Mouse (Mus musculus) cerebellum, adult 11 months (tissue): Measurements from ENCODE around the gene Smbd1.

ENCODE experiments used
- DNase-seq: peaks from one replicate; pipeline ENCODE4 v3.0.0; 2022

Smbd1 gene

DNA sequence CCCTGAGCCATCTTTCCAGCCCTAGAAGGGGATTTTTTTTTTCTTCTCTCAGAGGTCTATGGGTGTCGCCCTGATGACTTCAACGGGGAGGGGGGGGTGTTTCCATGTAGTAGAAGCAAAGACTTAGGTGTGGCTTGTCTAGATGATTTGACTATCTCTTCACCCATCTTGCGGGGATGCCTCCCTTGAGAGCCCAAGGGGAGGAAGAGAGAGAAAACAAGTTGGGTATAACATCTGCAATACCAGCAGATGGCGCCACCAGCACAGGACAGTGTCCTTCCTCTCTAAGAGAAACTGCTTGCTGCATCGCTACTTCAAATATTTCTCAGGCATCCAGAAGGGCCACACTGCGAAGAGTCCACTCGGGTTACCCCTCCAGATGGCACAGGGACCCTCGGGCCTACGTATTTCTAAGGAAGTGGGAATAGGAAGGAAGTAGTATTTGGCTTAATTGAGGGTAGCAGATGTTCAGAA is 2.6 kb upstream of the Smbd1 start:
- peak; percentile 60 for DNase-seq

DNA sequence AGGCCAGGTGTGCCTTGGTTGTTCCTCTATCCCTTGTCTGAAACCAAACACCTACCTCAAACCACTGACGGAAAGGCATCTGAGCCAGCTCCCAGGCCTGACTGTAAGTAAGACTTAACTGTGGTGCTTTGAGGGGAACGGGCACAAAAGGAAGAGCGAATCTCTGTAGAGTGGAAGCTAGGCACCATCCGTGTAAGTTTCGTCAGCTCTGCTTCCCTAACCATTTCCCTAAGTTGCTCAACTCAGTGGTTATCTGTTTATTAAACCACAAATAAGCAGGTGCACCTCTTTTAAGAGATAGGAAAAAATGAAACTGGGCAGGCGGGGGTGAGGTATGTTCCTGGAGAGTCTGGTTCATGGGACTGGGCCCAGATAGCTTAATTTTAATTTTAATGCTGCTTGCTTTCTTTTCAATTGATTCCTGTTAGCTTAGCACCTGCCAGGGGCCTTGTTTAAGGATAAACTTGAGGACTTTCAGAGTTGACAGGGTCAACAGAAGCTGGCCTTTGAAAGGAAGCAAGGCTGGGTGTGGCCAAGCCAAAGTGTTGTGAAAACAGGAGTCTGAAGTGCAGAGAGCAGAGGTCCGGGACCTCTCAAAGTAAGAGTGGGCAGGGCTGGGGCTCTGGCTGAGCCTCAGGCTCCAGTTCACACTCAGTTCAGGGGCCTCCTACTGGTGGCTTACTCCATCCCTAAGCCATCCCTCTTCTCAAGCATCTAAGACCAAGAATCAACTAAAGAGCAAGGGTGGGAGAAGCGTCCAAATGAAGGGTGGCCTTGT is 2.7 kb downstream of the Smbd1 start:
- DNase-seq: no peak

DNA sequence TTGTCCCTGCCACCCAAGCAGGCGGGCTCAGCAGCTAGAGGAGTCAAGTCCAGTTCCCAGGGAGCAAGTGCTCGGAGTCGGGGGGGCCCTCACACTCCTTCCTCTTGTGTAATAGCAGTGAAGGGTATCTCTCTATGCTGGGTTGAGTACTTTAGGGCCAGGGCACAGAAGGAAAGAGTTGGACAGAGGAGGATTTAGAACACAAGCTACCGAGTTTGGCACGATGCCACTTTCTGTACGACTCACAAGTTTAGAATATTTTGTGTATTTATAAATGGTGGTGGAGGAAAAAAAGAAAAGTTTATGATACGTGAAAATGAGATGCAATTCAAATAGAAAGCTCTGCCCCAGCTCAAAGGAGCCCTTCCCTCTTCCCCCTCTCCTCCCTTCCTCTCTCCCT is 5.1 kb downstream of the Smbd1 start:
- no peak for DNase-seq

DNA sequence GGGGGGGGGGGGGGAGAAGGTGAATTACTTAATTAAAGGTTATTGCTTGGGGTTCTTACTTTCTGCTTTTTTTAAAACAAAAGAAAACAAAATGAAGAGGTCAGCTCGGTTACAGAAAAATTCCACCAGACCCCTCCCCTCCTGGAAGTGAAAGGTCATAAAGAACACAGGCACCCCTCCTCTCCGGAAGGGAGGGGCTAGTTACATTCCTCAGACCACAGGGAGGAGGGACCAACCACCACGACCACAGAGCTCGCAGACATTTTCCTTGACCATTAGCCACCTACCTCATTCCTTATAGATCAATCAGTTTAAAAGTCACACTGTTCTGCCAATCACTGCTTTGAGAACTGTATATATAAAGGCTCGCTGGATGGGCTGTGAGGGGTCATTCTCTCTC is 6.4 kb downstream of the Smbd1 start:
- no peak for DNase-seq

DNA sequence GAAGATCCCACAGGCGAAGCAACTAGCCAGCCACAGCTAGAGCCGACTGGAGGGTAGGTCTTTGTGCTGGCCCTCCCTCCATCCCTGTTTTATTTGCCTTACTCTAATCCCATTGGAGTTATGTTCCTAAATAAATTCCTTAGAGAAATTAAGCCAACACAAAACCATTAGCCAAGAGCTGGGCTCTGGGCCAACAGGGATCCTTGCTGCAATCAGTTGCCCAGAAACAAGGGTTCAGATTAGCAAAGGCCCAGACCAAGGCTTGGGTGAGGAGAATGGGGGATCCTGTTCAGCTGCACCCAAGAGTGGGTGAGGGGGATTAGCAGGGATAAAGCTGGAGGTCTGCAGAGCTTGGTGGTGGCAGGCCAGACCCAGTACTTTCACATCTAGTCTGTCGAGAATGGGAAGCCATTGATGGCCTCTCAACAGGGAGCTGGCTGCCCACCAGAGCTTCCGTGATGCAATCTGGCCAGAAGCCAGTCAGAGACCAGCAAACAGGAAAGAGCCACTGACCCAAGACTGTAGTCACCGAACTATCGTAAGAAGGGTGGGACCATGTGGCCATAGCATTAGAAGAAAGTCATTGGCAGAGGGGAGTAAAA is 6.9 kb downstream of the Smbd1 start:
- peak; percentile 40 for DNase-seq

DNA sequence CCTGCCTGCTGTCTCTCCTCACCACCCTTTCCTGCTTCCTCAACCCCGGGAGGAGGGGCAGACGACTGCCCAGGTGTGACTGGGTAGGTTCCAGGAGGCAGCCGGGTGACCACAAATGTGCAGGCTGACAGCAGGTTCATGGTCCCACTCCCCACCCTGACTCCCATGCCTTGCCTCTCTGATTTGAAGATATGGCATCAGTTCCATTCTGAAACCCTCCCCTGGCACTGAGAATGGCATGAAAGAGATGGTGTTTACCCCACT is 12.9 kb downstream of the Smbd1 start, which contains the start of gene Muc20:
Gene Muc20, minus strand, starts transcription at position 10 of the 264 bp plus-strand sequence.
- DNase-seq: no peak

DNA sequence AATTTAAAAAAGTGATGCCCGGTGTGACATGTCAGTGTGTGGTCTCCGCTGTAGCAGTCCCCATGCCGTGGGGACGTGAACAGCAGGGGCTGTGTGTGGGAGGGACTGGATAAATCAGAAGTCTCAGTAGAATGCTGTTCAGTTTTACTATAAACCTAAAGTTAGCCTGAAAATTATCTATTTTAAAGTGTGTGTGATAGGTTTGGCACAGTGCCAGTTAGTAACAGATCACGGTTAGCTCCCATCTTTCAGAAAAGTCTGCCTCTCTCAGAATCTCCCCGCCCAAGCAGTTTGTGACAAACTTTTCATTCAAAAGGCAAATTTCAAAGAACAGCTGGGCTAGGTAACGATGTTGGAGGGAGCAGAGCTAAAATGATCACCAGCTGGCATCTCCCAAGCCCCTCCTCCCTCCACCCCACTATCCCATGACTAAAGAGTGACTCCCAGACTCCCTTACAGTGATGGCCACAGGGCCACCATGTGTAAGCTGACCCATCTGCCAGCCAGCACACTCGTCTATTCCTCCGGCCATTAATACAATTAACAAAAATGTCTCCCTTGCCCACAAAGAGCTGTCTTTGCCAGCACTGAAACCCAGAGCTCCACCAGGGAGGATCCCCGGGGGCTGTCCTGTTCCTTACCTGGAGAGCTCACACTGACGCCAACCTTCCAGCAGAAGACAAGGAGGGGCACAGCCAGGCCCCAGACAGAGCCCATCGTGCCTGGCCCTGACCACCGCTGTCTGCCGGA is 13.4 kb downstream of the Smbd1 start:
- no peak for DNase-seq

DNA sequence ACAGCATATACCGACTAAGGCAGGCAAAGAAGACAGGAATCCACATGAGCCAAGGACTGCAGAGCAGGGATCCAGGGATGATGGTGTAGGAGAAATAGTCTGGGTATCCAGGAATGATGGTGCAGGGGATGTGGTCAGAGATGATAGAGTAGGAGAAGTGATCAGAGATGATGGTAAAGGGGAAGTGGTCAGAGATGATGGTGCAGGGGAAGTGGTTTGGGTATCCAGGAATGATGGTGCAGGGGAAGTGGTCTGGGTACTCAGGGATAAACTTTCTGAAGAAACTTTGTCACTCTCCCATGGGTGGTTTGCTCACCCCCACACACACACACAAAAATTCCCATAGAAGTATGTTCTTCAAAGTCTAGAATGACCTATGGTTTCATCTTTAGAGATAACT is 15.1 kb downstream of the Smbd1 start:
- no peak for DNase-seq

DNA sequence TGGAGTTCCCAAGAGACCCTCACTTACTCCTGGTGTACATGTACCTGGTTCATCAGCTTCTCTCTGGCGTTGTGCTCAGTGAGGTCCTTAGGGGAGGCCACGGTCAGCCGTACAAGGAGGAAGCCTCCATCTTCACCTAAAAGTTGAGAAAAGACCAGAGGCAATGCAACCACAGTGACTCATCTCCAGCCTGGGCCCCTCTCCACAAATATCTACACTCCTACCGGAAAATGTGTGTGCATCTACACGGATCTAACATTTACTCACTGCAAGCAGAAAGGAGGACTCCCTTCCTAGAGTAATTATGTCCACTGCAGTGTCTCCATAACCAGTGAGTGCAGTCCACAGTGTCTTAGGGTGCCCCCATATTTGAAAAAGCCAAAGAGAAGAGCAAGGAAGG is 20.2 kb downstream of the Smbd1 start:
- no peak for DNase-seq

DNA sequence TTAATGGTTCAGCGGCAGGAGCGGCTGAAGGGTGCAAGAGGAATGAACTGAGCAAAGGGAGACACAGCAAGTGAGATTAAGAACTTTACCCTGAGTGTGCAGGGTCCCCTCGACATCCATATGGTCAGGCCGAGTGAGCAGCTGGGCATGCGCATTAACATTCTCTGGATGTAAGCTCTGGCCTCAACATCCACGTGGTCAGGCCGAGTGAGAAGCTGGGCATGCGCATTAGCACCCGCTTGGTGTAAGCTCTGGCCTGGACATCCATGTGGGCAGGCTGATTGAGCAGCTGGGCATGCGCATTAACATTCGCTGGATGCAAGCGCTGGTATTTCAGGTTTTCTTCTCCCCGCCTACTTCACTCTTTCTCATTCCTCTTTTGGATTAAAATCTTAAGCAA is 25.4 kb downstream of the Smbd1 start:
- DNase-seq: no peak

DNA sequence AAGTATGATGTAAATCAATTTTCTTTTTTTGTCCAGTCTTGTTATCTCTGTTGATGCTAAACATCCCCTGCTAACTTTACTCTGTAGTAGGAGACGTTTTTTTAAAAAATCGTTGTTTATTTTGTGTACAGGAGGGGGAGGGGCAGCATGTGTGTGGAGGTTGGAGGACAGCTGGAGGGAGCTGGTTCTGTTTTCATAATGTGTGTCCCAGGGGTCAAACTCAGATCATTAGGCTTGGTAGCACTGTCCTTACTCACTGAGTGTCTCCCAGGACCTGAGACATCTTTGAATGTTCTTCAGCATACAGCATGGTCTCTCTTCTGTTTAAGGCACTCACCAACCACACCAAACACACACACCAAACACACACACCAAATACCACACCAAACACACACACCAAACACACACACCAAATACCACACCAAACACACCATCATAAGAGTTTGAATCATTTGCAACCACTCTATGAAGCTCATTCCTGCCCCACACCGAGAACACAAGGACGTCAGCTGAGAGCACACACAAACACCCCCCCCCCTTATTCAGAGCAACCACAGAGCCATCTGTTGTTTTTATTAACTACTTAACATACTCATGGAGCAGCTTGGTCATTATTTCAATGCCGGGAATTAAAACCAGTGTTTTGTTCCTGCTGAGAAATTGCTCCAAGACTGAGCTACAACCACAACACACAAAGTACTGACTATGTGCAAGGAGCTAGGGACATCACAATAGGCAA is 26.8 kb downstream of the Smbd1 start:
- DNase-seq: no peak

DNA sequence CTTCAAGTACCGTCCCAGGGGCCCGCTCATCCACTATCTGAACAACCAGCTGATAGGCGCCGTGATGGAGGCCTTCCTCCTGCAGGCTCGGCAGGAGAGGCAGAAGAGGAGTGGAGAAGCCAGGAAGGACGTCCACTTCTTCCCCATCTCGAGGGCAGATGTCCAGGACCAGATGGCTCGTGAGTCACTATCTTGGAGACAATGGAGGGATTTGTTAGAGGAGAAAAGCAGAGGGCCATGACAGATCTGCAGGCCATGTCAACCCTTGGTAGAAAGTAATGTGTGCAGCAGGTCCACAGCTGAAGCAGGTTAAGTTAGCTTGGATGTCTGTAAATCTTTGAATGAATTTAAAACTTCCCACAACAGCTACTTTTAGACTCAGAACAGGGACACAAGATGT is 31.3 kb downstream of the Smbd1 start:
- DNase-seq: peak; percentile 2

DNA sequence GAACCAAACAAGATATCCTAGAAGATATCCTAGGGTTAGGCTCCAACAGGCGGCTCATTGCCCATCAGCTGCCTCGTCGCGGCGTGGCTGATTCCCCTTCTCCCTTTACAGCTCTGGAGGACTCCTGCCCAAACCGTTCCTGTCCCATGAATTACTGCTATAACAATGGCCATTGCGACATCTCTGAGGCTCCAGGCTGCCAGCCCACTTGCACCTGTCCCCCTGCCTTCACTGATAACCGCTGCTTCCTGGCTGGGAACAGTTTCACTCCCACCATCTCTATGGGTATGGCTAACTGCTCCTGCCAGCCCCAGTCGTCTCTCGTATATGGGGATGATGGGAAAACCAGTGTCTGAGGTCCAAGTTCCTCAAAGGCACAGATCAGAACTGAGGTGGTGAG is 33.6 kb downstream of the Smbd1 start:
- DNase-seq: no peak

DNA sequence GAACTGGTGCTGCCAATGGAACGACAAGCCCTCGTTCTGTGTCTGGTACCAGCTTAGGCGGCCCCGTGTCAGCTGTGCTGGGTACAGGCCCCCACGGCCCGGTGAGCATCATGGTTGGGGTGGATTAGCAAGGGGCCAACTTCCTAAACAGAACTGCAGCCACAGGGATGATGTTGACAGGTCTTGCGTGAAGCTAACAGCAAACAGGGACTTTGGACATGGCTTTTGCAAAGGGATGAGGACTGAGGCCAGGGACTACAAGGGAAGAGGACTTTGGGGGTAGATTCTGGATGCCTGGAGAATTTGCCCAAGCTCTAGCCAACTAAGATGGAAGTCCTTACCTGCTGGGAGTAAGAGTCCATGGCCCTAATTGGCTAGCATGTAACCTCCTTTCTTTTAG is 43.4 kb downstream of the Smbd1 start:
- DNase-seq: no peak

DNA sequence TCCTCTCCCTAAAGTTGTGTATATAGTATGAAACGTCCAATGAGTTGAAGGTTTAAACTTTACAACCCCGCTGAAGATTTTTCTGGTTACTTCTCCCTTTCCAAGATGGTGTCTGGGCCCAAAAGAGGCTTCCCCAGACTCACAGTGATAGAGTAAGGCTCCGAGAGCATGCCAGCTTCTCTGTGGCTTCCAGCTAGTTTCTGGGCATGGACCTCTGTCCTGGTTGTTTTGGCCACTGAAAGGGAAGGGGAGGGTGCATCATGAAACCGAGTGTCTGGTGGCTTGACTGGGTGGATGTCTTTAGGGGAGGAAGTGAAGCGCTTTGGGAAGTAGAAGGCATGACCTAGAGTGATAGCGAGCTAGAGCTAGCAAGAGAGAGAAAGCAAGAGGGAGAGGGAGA is 45.3 kb downstream of the Smbd1 start:
- DNase-seq: no peak

DNA sequence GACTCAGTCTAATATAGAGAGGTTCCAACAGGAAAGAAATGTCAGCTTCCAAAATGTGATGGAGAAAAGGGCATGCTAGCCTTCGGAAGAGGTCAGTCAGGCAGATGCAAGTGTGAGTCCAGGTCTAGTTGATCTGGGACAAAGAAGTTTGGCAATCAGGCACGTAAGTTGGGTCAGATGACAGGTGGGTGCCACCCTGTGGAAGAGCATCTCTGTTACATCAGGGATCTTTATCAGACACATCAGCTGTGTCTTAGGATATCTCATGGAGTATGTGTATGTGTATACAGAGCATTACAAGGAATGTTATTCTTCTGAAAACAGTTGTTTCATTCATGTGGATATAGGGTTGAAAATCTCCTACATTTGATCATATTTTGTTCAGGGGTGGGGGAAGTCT is 45.7 kb downstream of the Smbd1 start:
- no peak for DNase-seq
